Mouse (Mus musculus): ENCODE results near the gene Epo.

Epo gene

DNA sequence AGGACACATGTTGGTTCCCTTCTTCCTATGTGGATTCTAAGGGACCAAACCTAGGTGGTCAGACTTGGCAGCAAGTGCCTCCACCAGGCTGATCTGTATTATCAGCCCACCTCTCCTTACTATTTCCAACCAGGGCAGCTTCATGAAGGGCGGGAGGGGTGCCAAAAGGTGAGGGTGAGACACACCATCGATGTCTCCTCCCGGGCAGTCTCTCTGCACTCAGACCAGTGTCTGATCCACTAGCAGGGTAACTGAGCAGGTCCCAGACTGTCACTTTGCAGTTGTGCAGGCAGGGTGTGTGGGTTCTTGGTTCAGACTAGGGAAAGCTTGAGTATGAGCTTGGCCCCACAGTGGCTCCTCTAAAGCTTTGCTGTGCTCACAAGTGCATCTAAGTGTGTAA is 18.2 kb downstream of the Epo start:
- peak in 1 of 2 experiments; percentile 33 for DNase-seq

GRCm38 (mm10) chr5:137513951-137514721 is 18.9 kb downstream of the Epo start:
- peak; percentile 65 to 67 for DNase-seq

GRCm38 (mm10) chr5:137512847-137513794 is 19.9 kb downstream of the Epo start:
- DNase-seq, result peak; percentile 49 to 56

DNA sequence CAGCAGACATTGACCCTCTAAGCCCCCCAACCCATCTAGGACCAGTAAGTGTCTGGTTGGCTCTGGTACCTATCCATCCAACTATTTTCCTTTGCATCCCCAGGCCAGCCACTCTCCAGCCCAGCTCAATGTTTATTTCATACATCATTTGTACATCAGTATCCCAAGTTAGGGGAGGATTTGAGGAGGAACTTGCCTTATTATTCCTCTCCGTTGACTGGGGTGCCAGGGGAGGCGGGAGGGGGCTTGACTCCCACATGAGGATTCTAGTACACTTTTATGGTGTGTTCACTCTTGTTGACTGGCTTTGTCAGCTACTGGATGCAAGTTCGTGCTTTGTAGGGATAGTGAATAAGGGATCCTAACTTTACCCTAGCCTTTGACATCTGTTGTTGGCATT is 21.3 kb downstream of the Epo start:
- DNase-seq, result no peak

DNA sequence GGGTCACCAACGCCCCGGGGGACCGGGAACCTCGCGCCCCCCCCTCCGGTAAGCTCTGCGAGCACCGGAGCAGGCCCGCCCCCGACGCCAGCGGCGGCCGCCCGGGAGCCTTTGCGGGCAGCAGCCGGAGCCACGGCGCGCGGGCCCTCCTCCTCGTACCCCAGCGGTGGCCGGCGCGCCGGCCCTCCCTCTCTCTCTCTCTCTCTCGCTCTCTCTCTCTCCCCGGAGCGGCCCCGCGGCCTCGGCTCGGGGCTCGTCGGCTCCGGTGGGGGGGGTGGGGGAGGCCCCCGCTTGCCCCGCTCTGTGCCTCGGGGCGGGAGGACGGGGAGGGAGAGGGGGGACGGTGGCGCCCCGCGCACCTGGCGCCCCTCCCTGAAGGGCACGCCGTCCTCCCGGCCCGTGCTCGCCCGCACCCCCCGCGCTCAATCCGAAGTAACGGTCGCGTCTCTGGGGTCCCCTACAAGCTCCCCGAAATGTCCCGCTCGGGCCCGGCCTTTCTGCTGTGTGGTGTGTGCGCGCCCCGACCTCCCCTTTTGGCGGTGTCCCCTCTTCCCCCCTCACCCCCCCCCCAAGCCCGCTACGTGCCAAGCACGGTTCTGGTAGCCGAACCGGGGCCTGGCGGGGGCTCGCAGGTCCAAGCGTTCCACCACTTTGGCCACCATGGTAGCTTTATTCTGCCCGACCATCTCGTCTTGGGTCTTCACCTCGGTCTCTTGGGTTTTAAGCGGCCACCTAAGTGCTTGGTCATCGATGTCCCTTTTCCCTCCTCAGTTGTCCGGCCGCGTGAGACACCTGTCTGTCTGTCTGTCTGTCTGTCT is 22.3 kb downstream of the Epo start:
- DNase-seq, result peak; percentile 34 to 52

GRCm38 (mm10) chr5:137510014-137510501 is 23.0 kb downstream of the Epo start:
- DNase-seq, result peak; percentile 75 to 87

- DNase-seq, result peak in 1 of 2 experiments; percentile 15
These were observed 29.0 kb downstream of the Epo start for GRCm38 (mm10) chr5:137504041-137504440.

GRCm38 (mm10) chr5:137502667-137503110 is 30.4 kb downstream of the Epo start:
- DNase-seq, result peak; percentile 86

GRCm38 (mm10) chr5:137501709-137502666 is 31.1 kb downstream of the Epo start, which contains the start of gene Pop7:
Pop7 (minus strand) TSS chr5:137502518.
- peak; percentile 99 to 100 for DNase-seq

- DNase-seq, result no peak
These were observed 32.9 kb downstream of the Epo start for GRCm38 (mm10) chr5:137500186-137500585.

- DNase-seq, result no peak
These were observed 39.2 kb downstream of the Epo start for GRCm38 (mm10) chr5:137493831-137494230.

DNA sequence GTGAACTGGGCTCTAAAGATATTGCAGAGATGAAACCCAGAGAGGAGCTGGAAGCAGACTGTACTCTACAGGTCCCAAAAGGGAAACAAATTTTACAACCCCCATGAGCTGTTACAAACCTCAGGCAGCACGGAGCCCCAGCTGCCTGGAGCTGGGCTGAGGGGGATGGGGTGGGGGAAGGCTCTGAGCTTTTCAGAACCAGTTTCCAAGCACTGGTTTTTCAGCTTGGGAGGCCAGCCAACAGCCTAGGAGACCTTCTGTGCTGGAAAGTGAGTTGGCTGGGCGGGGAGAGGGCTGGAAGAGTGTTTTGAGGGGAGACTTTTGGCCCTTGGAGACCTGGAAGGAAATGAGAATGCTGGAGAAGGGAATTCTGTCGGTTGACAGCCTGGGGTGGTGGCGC is 41.5 kb downstream of the Epo start:
- no peak for DNase-seq

DNA sequence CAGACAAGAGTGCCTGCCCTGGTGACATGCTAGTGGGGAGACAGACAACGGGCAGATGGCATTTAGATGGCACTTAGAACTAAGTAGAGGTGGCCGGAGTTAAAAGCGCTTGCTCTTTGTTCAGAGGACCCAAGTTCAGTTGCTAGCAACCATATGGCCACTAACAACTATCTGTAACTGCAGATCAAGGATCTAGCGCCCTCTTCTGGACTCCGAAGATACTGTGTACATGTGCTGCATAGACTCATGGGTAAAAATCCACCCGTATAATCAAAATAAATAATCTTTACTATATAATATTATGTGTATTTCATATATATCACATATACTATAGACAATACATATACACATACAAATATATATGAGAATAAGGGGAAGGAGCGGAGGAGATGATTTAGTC is 45.4 kb downstream of the Epo start:
- no peak for DNase-seq

- DNase-seq, result no peak
These were observed 47.2 kb downstream of the Epo start for GRCm38 (mm10) chr5:137485851-137486155.

- no peak for DNase-seq
These were observed 47.8 kb downstream of the Epo start for GRCm38 (mm10) chr5:137485071-137485850.

DNA sequence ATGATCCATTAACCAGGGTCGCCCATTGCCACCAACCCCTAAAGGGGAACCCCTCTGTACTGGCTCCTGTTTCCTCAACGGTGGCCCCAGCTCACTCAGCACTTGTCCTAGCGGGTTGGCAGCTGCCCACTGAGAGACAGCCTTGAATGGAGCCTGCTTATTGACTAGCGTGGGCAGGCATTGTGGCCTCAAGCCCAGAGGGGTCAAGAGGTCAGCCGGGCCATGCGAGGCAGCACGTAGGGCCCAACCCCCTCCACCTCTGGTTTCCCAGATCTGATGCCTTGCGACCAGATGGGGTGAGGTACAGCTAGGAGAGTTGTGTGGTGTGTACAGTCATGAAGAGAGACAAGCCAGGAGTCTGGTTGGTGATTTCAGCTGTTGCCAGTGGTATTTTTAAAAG is 51.1 kb downstream of the Epo start:
- DNase-seq, result no peak

GRCm38 (mm10) chr5:137481138-137481537 is 51.9 kb downstream of the Epo start:
- peak; percentile 79 to 83 for DNase-seq

GRCm38 (mm10) chr5:137476964-137477363 is 56.1 kb downstream of the Epo start, which contains the start of gene Zan:
Zan (minus strand) TSS chr5:137477064.
- no peak for DNase-seq

- DNase-seq, result no peak
These were observed 58.7 kb downstream of the Epo start for GRCm38 (mm10) chr5:137474351-137474750.

GRCm38 (mm10) chr5:137472252-137472904 is 60.7 kb downstream of the Epo start:
- no peak for DNase-seq

All from cerebellum, adult 18-20 months (tissue).